Mouse (Mus musculus) intestine, postnatal 0 days (tissue): Measurements from ENCODE around the gene Ppat. TPM values are rescaled to one million over a fixed set of nuclear protein-coding genes. Genes with fewer than 3 reads are reported as not detected.

ENCODE experiments used
- ATAC-seq: fragments of 200-750 bp; cut with Nextera tagmentation; 2 replicates; pipeline ENCODE4 v1.8.0; 2017; ENCODE audit warnings: mild to moderate bottlenecking, moderate TSS enrichment, moderate library complexity
- H3K27ac ChIP-seq: fragments of 300-500 bp; sonication (generic); 2 replicates; pipeline ENCODE4 v1.5.1; 2014; ENCODE audit warnings: mild to moderate bottlenecking, low read depth, low read length, moderate library complexity
- H3K27me3 ChIP-seq: fragments of 300-500 bp; sonication (generic); replicated peaks from 2 replicates; pipeline ENCODE4 v1.6.1; 2014; ENCODE audit warnings: low read length, mixed read lengths; ENCODE audit not compliant: control insufficient read depth, insufficient read depth
- H3K36me3 ChIP-seq: fragments of 300-500 bp; sonication (generic); 2 replicates; pipeline ENCODE4 v1.6.1; 2014; ENCODE audit warnings: mild to moderate bottlenecking, moderate library complexity; ENCODE audit not compliant: control insufficient read depth, insufficient read depth
- H3K4me1 ChIP-seq: fragments of 300-500 bp; sonication (generic); replicated peaks from 2 replicates; pipeline ENCODE4 v1.6.1; 2014; ENCODE audit warnings: antibody characterized with exemption, low read length, mixed read lengths; ENCODE audit not compliant: control insufficient read depth, insufficient read depth
- H3K4me2 ChIP-seq: fragments of 300-500 bp; sonication (generic); replicated peaks from 2 replicates; pipeline ENCODE4 v1.6.1; 2014; ENCODE audit warnings: low read depth, mild to moderate bottlenecking, moderate library complexity
- H3K4me3 ChIP-seq: fragments of 300-500 bp; sonication (generic); 2 replicates; pipeline ENCODE4 v1.5.1; 2014; ENCODE audit warnings: low read depth, low read length
- H3K9ac ChIP-seq: fragments of 300-500 bp; sonication (generic); 2 replicates; pipeline ENCODE4 v1.6.1; 2014; ENCODE audit warnings: mild to moderate bottlenecking, low read depth, low read length
- H3K9me3 ChIP-seq: fragments of 300-500 bp; sonication (generic); 2 replicates; pipeline ENCODE4 v1.6.1; 2016; ENCODE audit warnings: mixed run types; ENCODE audit not compliant: control insufficient read depth
- CTCF ChIP-seq: sonication (generic); IDR thresholded peaks from 2 replicates; pipeline ENCODE4 v1.5.1; 2016; ENCODE audit warnings: low read depth, mild to moderate bottlenecking, control low read depth, antibody characterized with exemption, moderate library complexity
- WGBS: fragments of 180-500 bp; shearing (Covaris S2); extraction: QIAGEN DNeasy Blood & Tissue Kit; methylation state at CpG from one replicate; pipeline ENCODE4 v1.1.7; 2014; 5-methylcytosine and 5-hydroxymethylcytosine counted together
- polyA plus RNA-seq: library from polyadenylated mRNA; unstranded; fragments of >200 nt; fragmentation: Nextera tagmentation; extraction: Ambion mirVana; gene quantifications from 2 replicates; pipeline ENCODE4 v1.2.1, GENCODE M21; 2015

Gene Ppat
- polyA plus RNA-seq, 1 experiment from 2014 or later = 6.5 TPM

DNA sequence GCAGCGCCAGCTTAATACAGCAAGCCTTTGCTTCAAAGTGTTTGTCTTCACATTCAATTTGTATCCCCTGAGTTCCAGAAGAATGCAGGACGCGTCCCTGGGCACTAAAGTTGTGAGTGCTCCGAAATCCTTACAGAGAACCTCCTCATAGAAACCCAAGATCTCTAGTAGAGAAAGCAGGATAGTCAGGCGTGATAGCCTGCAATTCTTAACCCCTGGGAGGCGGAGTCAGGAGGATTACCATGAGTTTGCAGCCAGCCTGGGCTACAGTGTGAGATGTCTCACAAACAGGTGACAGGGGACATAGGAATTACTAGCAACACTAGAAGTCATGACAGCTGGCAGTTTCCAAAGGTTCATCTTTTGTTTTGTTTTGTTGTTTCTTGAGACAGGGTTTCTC lies 81.8 kb downstream of the Ppat start:
- no peak overlapping the region for H3K4me3 ChIP-seq
- WGBS = 76% methylated on average over 6 of the region's 6 CpGs
- no peaks in the 10 kb centered on the region for H3K4me1 ChIP-seq
- H3K4me2 ChIP-seq = peak overlapping the region; percentile 51
- peaks cover 34% of the 10 kb centered on the region for H3K36me3 ChIP-seq
- no peak for TF ChIP-seq CTCF
- H3K27ac ChIP-seq = no peak overlapping the region
- no peaks in the 10 kb centered on the region for H3K9me3 ChIP-seq
- H3K27me3 ChIP-seq = no peaks in the 10 kb centered on the region
- H3K9ac ChIP-seq = no peak overlapping the region
- no peak for ATAC-seq

DNA sequence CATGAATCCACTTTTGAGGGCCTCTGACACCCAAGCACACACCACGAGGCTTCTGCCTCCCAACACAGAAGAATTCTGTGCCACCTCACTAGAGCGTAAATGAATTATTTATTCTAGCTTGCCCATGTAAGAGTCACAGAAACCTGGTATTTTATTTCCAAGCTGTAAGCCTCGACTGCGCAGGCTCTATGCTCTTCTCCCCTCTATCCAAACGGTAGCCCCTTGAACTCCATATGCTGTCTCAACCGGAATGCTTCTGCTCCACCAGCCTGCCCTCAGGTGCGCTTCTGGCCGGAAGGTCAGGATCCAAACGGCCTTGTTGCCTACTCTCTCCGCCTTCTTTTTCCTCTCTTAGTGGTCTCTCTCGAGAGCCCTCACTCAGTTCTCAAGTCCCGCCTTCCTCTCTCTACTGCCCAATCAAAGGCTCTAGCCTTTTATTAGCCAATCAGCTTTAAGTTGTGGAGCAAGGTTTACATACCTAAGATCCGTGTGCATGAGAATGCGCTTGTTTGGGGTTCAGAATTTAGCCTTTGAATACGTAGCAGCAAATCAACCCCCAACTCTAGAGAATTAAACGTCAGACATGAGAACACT lies 82.6 kb downstream of the Ppat start:
- H3K36me3 ChIP-seq = peaks cover 34% of the 10 kb centered on the region
- H3K4me3 ChIP-seq = peak overlapping the region; percentile 26
- H3K4me1 ChIP-seq = no peaks in the 10 kb centered on the region
- H3K9ac ChIP-seq = no peak overlapping the region
- H3K27me3 ChIP-seq = no peaks in the 10 kb centered on the region
- H3K9me3 ChIP-seq = no peaks in the 10 kb centered on the region
- H3K4me2 ChIP-seq = peak overlapping the region; percentile 51
- no peak for ATAC-seq
- TF ChIP-seq CTCF = no peak
- no peak overlapping the region for H3K27ac ChIP-seq
- 43% methylated on average over 16 of the region's 16 CpGs for WGBS

DNA sequence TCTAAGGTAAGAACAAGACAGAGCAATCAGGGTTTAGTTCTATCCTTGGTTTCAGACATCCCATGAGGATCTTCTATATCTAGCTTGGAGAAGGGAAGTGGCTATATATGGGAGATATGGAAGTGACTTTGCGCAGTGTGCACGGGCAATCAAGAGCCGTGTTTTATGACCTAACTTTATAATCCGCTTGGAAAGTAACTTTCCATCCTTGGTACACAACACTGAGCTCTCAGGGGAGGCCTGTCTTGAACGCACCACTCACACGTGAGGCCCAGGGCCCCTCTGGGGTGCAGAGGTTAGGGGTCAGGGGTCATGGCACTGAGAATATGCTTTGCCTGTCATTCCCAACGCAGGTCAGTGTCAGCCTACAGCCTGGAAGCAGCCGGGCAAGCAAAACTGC lies 84.6 kb downstream of the Ppat start:
- Histone ChIP-seq H3K4me2 (no peak overlapping the region), H3K9me3 (no peaks in the 10 kb centered on the region), H3K9ac (no peak overlapping the region), H3K4me3 (no peak overlapping the region), H3K36me3 (peaks cover 31% of the 10 kb centered on the region), H3K27ac (no peak overlapping the region), H3K4me1 (no peaks in the 10 kb centered on the region), H3K27me3 (no peaks in the 10 kb centered on the region)
- 43% methylated on average over 8 of the region's 8 CpGs for WGBS
- peak; percentile 63 for ATAC-seq
- TF ChIP-seq CTCF = no peak

Other genes starting within 250 kb of the Ppat start
- gene Aasdh, start 46.1 kb downstream of the Ppat start, polyA plus RNA-seq = 4.1 and 7.5 TPM in 2 replicates
- gene Paics, start 271 bp downstream of the Ppat start, polyA plus RNA-seq = 44.3 and 44.9 TPM in 2 replicates
- 36.9 and 41.4 TPM in 2 replicates for gene Srp72, start 23.1 kb upstream of the Ppat start, polyA plus RNA-seq
- gene Arl9, start 52.5 kb upstream of the Ppat start, polyA plus RNA-seq = not detected in 2 replicates
- gene Thegl, start 64.4 kb upstream of the Ppat start, polyA plus RNA-seq = 5.7 and 6.3 TPM in 2 replicates
- 10.5 and 12.0 TPM in 2 replicates for gene Hopx, start 163.5 kb upstream of the Ppat start, polyA plus RNA-seq